Mouse (Mus musculus): Measurements from ENCODE around the gene Tmem178b. TPM values are rescaled to one million over a fixed set of nuclear protein-coding genes. Genes with fewer than 3 reads are reported as not detected.
A peak's percentile ranks its signal among the peaks of the same experiment; 100 is the strongest.

Tmem178b gene
- polyA plus RNA-seq, 1 experiment from 2014 or later, result 10.5 TPM

GRCm38 (mm10) chr6:40052593-40052992 lies 179.5 kb downstream of the Tmem178b start:
- Histone ChIP-seq H3K9ac (ENCODE audit: low read depth, low read length) (no peak overlapping the region), H3K4me3 (ENCODE audit: low read depth, low read length) (no peak overlapping the region), H3K27ac (ENCODE audit: low read depth, low read length) (no peak overlapping the region), H3K4me1 (replicated peaks; ENCODE audit: control insufficient read depth, insufficient read depth, low read length) (no peaks in the 10 kb centered on the region), H3K36me3 (ENCODE audit: control insufficient read depth, insufficient read depth, low read length) (no peaks in the 10 kb centered on the region), H3K9me3 (ENCODE audit: control insufficient read depth, low read length) (no peaks in the 10 kb centered on the region), H3K4me2 (replicated peaks; ENCODE audit: low read depth, low read length) (no peak overlapping the region), H3K27me3 (ENCODE audit: control insufficient read depth, insufficient read depth, low read length) (no peaks in the 10 kb centered on the region)
- ATAC-seq (ENCODE audit: low FRiP score) (no peak), DNase-seq (ENCODE audit: low spot score) (no peak)
- 88% methylated on average over 1 of the region's 1 CpGs for WGBS

- no peaks in the 10 kb centered on the region for H3K36me3 ChIP-seq (ENCODE audit: control insufficient read depth, insufficient read depth, low read length)
- H3K27me3 ChIP-seq (ENCODE audit: control insufficient read depth, insufficient read depth, low read length), result no peaks in the 10 kb centered on the region
- no peaks in the 10 kb centered on the region for H3K4me1 ChIP-seq (replicated peaks; ENCODE audit: control insufficient read depth, insufficient read depth, low read length)
- H3K4me3 ChIP-seq (ENCODE audit: low read depth, low read length), result no peak overlapping the region
- H3K9me3 ChIP-seq (ENCODE audit: control insufficient read depth, low read length), result no peaks in the 10 kb centered on the region
- ATAC-seq (ENCODE audit: low FRiP score) (no peak), DNase-seq (ENCODE audit: low spot score) (no peak)
- H3K9ac ChIP-seq (ENCODE audit: low read depth, low read length), result no peak overlapping the region
- 74% methylated on average over 3 of the region's 3 CpGs for WGBS
- no peak overlapping the region for H3K4me2 ChIP-seq (replicated peaks; ENCODE audit: low read depth, low read length)
- H3K27ac ChIP-seq (ENCODE audit: low read depth, low read length), result no peak overlapping the region
These were observed 186.4 kb downstream of the Tmem178b start for GRCm38 (mm10) chr6:40059466-40059865.

GRCm38 (mm10) chr6:40061327-40062189 lies 188.5 kb downstream of the Tmem178b start:
- DNase-seq (ENCODE audit: low spot score) (no peak), ATAC-seq (ENCODE audit: low FRiP score) (no peak)
- 74% methylated on average over 5 of the region's 5 CpGs for WGBS
- Histone ChIP-seq H3K4me1 (replicated peaks; ENCODE audit: control insufficient read depth, insufficient read depth, low read length) (no peaks in the 10 kb centered on the region), H3K9ac (ENCODE audit: low read depth, low read length) (no peak overlapping the region), H3K4me3 (ENCODE audit: low read depth, low read length) (no peak overlapping the region), H3K9me3 (ENCODE audit: control insufficient read depth, low read length) (no peaks in the 10 kb centered on the region), H3K27me3 (ENCODE audit: control insufficient read depth, insufficient read depth, low read length) (no peaks in the 10 kb centered on the region), H3K36me3 (ENCODE audit: control insufficient read depth, insufficient read depth, low read length) (no peaks in the 10 kb centered on the region), H3K4me2 (replicated peaks; ENCODE audit: low read depth, low read length) (no peak overlapping the region), H3K27ac (ENCODE audit: low read depth, low read length) (no peak overlapping the region)

- 88% methylated on average over 7 of the region's 7 CpGs for WGBS
- Histone ChIP-seq H3K36me3 (ENCODE audit: control insufficient read depth, insufficient read depth, low read length) (no peaks in the 10 kb centered on the region), H3K4me1 (replicated peaks; ENCODE audit: control insufficient read depth, insufficient read depth, low read length) (no peaks in the 10 kb centered on the region), H3K4me2 (replicated peaks; ENCODE audit: low read depth, low read length) (no peak overlapping the region), H3K9ac (ENCODE audit: low read depth, low read length) (no peak overlapping the region), H3K27ac (ENCODE audit: low read depth, low read length) (no peak overlapping the region), H3K4me3 (ENCODE audit: low read depth, low read length) (no peak overlapping the region), H3K9me3 (ENCODE audit: control insufficient read depth, low read length) (no peaks in the 10 kb centered on the region), H3K27me3 (ENCODE audit: control insufficient read depth, insufficient read depth, low read length) (no peaks in the 10 kb centered on the region)
- DNase-seq (ENCODE audit: low spot score) (no peak), ATAC-seq (ENCODE audit: low FRiP score) (no peak)
These were observed 189.1 kb downstream of the Tmem178b start for GRCm38 (mm10) chr6:40062190-40062501.

GRCm38 (mm10) chr6:40063438-40063837 lies 190.4 kb downstream of the Tmem178b start:
- DNase-seq (ENCODE audit: low spot score), result no peak
- H3K27ac ChIP-seq (ENCODE audit: low read depth, low read length), result no peak overlapping the region
- no peak overlapping the region for H3K4me3 ChIP-seq (ENCODE audit: low read depth, low read length)
- no peaks in the 10 kb centered on the region for H3K27me3 ChIP-seq (ENCODE audit: control insufficient read depth, insufficient read depth, low read length)
- H3K4me1 ChIP-seq (replicated peaks; ENCODE audit: control insufficient read depth, insufficient read depth, low read length), result no peaks in the 10 kb centered on the region
- 92% methylated on average over 1 of the region's 1 CpGs for WGBS
- H3K9me3 ChIP-seq (ENCODE audit: control insufficient read depth, low read length), result no peaks in the 10 kb centered on the region
- H3K9ac ChIP-seq (ENCODE audit: low read depth, low read length), result no peak overlapping the region
- no peaks in the 10 kb centered on the region for H3K36me3 ChIP-seq (ENCODE audit: control insufficient read depth, insufficient read depth, low read length)
- no peak overlapping the region for H3K4me2 ChIP-seq (replicated peaks; ENCODE audit: low read depth, low read length)
- no peak for ATAC-seq (ENCODE audit: low FRiP score)

GRCm38 (mm10) chr6:40063899-40064298 lies 190.8 kb downstream of the Tmem178b start:
- no peaks in the 10 kb centered on the region for H3K27me3 ChIP-seq (ENCODE audit: control insufficient read depth, insufficient read depth, low read length)
- no peak for ATAC-seq (ENCODE audit: low FRiP score)
- no peaks in the 10 kb centered on the region for H3K4me1 ChIP-seq (replicated peaks; ENCODE audit: control insufficient read depth, insufficient read depth, low read length)
- H3K4me3 ChIP-seq (ENCODE audit: low read depth, low read length), result no peak overlapping the region
- 55% methylated on average over 1 of the region's 1 CpGs for WGBS
- no peak overlapping the region for H3K9ac ChIP-seq (ENCODE audit: low read depth, low read length)
- H3K9me3 ChIP-seq (ENCODE audit: control insufficient read depth, low read length), result no peaks in the 10 kb centered on the region
- H3K27ac ChIP-seq (ENCODE audit: low read depth, low read length), result no peak overlapping the region
- no peak for DNase-seq (ENCODE audit: low spot score)
- no peaks in the 10 kb centered on the region for H3K36me3 ChIP-seq (ENCODE audit: control insufficient read depth, insufficient read depth, low read length)
- H3K4me2 ChIP-seq (replicated peaks; ENCODE audit: low read depth, low read length), result no peak overlapping the region

GRCm38 (mm10) chr6:40064342-40064741 lies 191.3 kb downstream of the Tmem178b start:
- DNase-seq (ENCODE audit: low spot score) (no peak), ATAC-seq (ENCODE audit: low FRiP score) (no peak)
- 95% methylated on average over 2 of the region's 2 CpGs for WGBS
- Histone ChIP-seq H3K27me3 (ENCODE audit: control insufficient read depth, insufficient read depth, low read length) (no peaks in the 10 kb centered on the region), H3K36me3 (ENCODE audit: control insufficient read depth, insufficient read depth, low read length) (no peaks in the 10 kb centered on the region), H3K9me3 (ENCODE audit: control insufficient read depth, low read length) (no peaks in the 10 kb centered on the region), H3K4me3 (ENCODE audit: low read depth, low read length) (no peak overlapping the region), H3K27ac (ENCODE audit: low read depth, low read length) (no peak overlapping the region), H3K9ac (ENCODE audit: low read depth, low read length) (no peak overlapping the region), H3K4me2 (replicated peaks; ENCODE audit: low read depth, low read length) (no peak overlapping the region), H3K4me1 (replicated peaks; ENCODE audit: control insufficient read depth, insufficient read depth, low read length) (no peaks in the 10 kb centered on the region)

GRCm38 (mm10) chr6:40068467-40068866 lies 195.4 kb downstream of the Tmem178b start:
- WGBS, result 76% methylated on average over 6 of the region's 6 CpGs
- no peak for DNase-seq (ENCODE audit: low spot score)

GRCm38 (mm10) chr6:40071007-40071406 lies 197.9 kb downstream of the Tmem178b start:
- Histone ChIP-seq H3K27me3 (ENCODE audit: control insufficient read depth, insufficient read depth, low read length) (no peaks in the 10 kb centered on the region), H3K4me3 (ENCODE audit: low read depth, low read length) (no peak overlapping the region), H3K4me1 (replicated peaks; ENCODE audit: control insufficient read depth, insufficient read depth, low read length) (no peaks in the 10 kb centered on the region), H3K36me3 (ENCODE audit: control insufficient read depth, insufficient read depth, low read length) (no peaks in the 10 kb centered on the region), H3K9me3 (ENCODE audit: control insufficient read depth, low read length) (no peaks in the 10 kb centered on the region), H3K9ac (ENCODE audit: low read depth, low read length) (no peak overlapping the region), H3K27ac (ENCODE audit: low read depth, low read length) (no peak overlapping the region), H3K4me2 (replicated peaks; ENCODE audit: low read depth, low read length) (no peak overlapping the region)
- peak; percentile 6 for DNase-seq (ENCODE audit: low spot score)
- WGBS, result 63% methylated on average over 3 of the region's 3 CpGs
- ATAC-seq (ENCODE audit: low FRiP score), result no peak

More at GRCm38 (mm10) chr6:40068467-40068866, 195.4 kb downstream of the Tmem178b start:
- no peak overlapping the region for H3K9ac ChIP-seq (ENCODE audit: low read depth, low read length)
- no peak overlapping the region for H3K4me3 ChIP-seq (ENCODE audit: low read depth, low read length)
- H3K27ac ChIP-seq (ENCODE audit: low read depth, low read length), result no peak overlapping the region
- no peak for ATAC-seq (ENCODE audit: low FRiP score)
- H3K27me3 ChIP-seq (ENCODE audit: control insufficient read depth, insufficient read depth, low read length), result no peaks in the 10 kb centered on the region
- H3K4me1 ChIP-seq (replicated peaks; ENCODE audit: control insufficient read depth, insufficient read depth, low read length), result no peaks in the 10 kb centered on the region
- no peak overlapping the region for H3K4me2 ChIP-seq (replicated peaks; ENCODE audit: low read depth, low read length)
- no peaks in the 10 kb centered on the region for H3K36me3 ChIP-seq (ENCODE audit: control insufficient read depth, insufficient read depth, low read length)
- no peaks in the 10 kb centered on the region for H3K9me3 ChIP-seq (ENCODE audit: control insufficient read depth, low read length)

Measured in hindbrain, embryonic 11.5 days (tissue).